Mouse (Mus musculus) MN1 (cell line): ENCODE measurements around the gene Harbi1.
A peak's percentile ranks its signal among the peaks of the same experiment; 100 is the strongest.
"Not testable (repeated sequence)": the region's sequence is repeated elsewhere in the genome, so short reads cannot be mapped to it uniquely, and the experiment has no call there.

Source experiments
- DNase-seq: peaks from one replicate; pipeline ENCODE4 v3.0.0-alpha.2; 2016; ENCODE audit warnings: low spot score

The Harbi1 gene

DNA sequence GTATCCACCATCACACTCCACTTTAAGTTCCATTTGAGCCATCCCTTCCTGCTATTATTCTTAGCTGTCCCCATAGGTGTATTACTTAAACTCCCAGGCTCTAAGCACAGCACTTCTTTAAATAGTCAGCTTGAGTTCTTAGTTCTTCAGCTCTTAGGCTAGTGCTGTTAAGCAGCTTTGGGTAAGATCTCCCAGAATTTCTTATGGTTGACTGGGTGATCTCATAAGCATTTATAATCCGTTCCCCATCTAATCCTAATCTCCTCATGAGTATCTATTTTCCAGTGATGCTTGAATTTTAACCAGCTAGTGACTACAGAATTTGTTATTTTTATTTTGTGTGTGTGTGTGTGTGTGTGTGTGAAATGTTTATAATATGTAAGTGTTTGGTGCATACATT is 4.3 kb downstream of the Harbi1 start:
- no peak for DNase-seq

DNA sequence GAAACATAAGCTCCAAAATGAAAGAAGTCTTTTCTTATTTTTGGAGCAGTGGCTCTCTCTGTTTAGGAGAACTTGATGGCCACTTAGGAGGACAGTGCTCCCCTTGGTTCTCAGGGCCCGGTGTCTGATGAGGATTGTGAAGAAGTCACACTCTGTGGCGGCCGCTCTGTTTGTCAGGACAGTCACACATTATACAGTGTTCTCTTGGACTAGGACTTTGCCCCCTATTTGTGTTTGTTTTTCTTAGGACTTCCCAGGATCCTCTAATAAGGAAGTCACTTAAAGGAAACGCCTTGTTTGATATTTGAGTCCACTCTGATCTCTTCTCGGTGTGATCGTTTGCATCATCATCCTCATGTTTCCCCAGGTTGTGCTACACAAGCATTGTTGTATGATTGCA is 7.6 kb downstream of the Harbi1 start:
- DNase-seq: no peak

DNA sequence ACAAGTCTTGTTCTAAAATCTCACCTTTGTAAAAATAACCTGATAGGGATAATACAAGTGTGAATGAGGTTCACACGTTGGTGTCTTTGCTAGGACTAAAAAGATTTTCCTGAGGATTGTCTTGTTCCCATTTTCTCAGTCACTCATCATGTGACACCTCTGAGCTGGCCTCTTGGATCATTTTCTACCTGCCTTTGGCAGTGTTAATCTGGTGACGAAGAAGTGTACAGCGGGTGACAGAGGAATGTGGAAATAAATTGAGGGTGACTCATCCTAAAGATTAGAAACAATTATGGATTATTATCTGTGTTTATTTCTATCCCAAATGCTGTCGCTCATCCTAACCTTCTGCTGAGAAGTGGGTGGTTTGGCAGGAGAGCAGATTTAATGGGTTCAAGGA is 12.7 kb downstream of the Harbi1 start:
- DNase-seq: no peak

GRCm38 (mm10) chr2:91723951-91724350 is 13.3 kb downstream of the Harbi1 start:
- no peak for DNase-seq

GRCm38 (mm10) chr2:91724716-91725115 is 14.1 kb downstream of the Harbi1 start:
- DNase-seq: no peak

DNA sequence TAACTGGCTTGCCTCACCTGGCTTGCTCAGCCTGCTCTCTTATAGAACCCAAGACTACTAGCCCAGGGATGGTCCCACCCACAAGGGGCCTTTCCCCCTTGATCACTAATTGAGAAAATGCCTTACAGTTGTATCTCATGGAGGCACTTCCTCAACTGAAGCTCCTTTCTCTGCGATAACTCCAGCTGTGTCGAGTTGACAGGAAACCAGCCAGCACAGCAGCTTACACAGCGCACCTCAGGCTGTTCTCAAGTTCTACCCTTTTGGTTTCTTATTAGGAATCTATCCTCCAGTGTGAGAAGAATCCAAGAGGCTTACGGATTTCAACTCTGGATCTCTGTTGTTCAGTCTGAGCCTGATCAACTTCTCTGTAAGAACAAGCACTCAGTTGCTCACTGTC is 14.8 kb downstream of the Harbi1 start:
- DNase-seq: not testable (repeated sequence)

DNA sequence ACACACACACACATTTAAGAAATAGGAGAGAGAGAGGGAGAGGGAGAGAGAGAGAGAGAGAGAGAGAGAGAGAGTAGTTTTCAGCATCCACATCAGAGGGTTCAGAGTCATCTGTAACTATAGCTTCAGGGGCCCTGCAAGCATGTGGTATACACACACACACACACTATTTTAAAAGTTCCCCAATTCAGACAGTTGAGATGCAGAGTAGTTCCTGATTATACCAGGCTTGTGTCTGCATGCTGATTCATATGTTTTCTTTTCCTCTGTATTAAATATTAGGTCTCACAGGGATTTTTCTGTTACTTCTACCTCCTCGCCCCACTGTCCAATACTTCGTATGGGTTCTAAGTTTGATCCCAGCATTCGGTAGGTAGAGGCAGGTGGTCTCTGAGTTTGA is 16.4 kb downstream of the Harbi1 start:
- no peak for DNase-seq

DNA sequence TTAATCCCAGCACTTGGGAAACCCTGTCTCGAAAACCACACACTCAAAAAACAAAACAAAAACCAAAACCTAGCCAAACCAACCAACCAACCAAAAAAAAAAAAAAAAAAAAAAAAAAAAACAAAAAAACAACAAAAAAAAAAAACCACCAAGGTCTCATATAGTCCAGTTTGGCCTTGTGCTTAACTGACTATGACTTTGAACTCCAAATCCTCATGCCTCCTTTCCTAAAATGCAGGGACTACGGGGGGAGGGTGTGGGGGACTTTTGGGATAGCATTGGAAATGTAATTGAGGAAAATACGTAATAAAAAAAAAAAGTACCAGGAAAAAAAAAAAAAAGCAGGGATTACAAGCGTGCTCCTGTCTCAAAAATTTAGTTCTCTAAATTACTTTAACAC is 18.9 kb downstream of the Harbi1 start:
- DNase-seq: no peak

GRCm38 (mm10) chr2:91729971-91730821 is 19.5 kb downstream of the Harbi1 start, which contains the start of gene Ambra1:
TSS of gene Ambra1 (plus strand) at chr2:91730134.
- DNase-seq: peak; percentile 96

- no peak for DNase-seq
These were observed 24.6 kb downstream of the Harbi1 start for GRCm38 (mm10) chr2:91735221-91735620.

DNA sequence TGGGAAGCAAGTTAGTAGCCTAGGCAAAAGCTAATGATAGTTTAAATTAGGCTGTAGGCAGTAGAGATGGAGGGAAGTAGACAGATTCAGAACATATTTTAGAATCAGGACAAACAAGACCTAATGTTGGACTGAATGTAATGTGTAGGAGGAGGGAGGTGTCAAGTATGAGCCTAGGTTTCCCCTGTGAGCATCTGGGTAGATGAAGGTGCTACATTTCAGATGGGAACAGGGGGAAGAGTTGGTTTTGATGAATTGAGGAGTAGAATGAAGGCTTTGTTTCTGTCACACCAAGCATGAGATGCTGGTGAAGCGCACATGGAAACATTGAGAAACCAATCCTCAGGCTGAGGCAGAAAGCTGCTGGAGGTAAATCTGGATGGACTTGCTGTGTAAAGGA is 28.9 kb downstream of the Harbi1 start:
- no peak for DNase-seq

DNA sequence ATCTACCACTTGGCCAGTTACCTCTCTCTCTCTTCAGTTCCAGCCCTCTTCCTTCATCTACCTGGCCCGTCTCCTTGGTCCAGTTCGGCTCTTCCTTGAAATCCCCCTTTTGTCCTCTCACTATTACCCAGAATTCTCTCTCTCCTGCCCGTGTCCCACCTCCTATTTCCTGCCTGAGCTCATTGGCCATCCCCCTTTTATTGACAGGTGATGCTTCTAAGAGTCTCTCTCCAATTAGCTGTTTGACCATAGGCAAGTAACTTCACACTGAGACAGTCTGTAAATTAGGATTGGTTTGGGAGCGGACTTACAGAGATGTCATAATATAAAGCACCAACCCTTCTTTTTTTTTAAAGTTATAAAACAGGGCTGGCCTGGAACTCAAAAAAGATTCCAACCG is 34.0 kb downstream of the Harbi1 start:
- no peak for DNase-seq

DNA sequence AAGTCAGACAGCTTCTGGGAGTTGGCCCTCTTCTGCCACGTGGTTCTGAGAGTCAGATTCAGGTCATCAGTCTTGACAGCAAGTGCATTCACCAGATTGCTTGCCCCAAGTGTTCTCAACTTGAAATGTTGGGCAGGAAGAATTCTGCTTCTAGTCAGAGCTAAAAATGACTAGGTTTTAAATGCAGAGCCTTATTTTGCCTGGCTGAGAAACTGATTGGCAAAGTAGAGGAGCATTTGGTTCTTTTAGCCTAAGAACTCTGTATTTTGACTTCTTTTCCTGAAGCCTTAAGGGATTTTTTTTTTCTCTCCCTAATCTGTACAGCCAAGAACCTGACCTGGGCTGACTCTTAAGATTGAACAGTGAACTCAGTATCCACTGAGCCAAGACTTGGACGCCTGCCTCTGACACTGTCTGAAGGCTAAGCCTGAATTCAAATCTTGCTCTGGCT is 39.2 kb downstream of the Harbi1 start:
- DNase-seq: no peak
